ENCODE assay signal across 8 mouse cellular contexts in the genomic region with DNA sequence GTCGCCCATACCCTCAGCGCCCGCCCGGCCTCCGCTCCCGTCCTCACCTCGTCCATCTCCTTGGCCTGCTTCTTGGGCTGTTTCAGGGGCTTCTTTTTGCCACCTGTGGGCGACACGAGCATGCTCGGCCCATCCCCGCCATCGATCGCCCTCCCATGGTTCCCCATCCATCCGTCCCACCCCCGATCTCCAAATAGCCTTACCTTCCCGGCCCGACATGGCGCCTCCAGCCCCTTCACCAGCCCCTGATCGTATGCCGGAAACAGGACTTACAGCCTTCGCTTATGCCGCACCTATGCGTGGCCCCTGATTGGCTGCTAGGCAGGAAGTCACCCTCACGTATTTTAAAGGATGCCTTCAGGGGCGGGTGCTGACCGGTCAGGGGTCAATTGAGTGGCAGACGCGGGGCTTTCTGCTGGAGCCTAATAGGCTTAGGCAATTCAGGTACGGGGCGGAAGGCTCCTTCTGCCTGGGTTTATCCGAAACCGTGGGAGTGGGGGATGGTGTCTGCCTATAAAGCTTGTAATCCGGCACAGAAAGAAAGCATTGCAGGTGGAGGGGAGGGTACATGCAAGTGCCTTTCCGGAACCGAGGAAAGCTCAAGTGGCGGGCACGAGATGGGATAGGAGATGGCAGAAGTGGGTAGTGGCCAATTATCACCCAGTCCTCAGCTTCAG. TPM values are rescaled to one million over a fixed set of nuclear protein-coding genes. Genes with fewer than 3 reads are reported as not detected.
DNase-seq lines count a peak whose midpoint lies in the region; ATAC-seq lines count a peak whose summit lies in the region.

A gene (plus strand): TSS at position 370 of the 677 bp plus-strand sequence.
A gene (minus strand): TSS at position 464 of the 677 bp plus-strand sequence.

- peak within 1 kb of the TSS; percentile 63 for H3K4me3 ChIP-seq in hindbrain, embryonic 16.5 days (ENCODE audit: low read length)

- H3K36me3 ChIP-seq in hindbrain, embryonic 16.5 days (ENCODE audit: control insufficient read depth, insufficient read depth, low read length) = 0 out of 2 replicates have a peak, but pooled peaks cover 3% of the 10 kb centered on the region

- DNase-seq in WW6 (ENCODE audit: low read depth, low spot score) = peak; percentile 79
- DNase-seq in cerebellum, postnatal 25 days = peak; percentile 86 to 89
- peak; percentile 82 for DNase-seq in gastrocnemius, adult 18-20 months (ENCODE audit: low spot score)
- DNase-seq in left cerebral cortex, adult 18-20 months (ENCODE audit: low spot score in 2 of 2) = peak; percentile 88 to 90
- peak; percentile 87 to 92 for DNase-seq in lung, postnatal 4 days
- DNase-seq in retina, postnatal 1 day = peak; percentile 95
- DNase-seq in thymus, postnatal 4 days = peak; percentile 81

- peak; percentile 98 for ATAC-seq in hindbrain, embryonic 16.5 days

- peak within 1 kb of the TSS; percentile 73 for H3K27ac ChIP-seq in hindbrain, embryonic 16.5 days (ENCODE audit: low read depth, low read length)

- no peaks in the 10 kb centered on the region for H3K9me3 ChIP-seq in hindbrain, embryonic 16.5 days (ENCODE audit: control insufficient read depth, low read length)

- H3K4me1 ChIP-seq in hindbrain, embryonic 16.5 days (ENCODE audit: control insufficient read depth, insufficient read depth, low read depth, low read length) = peaks cover 18% of the 10 kb centered on the region

- peak within 1 kb of the TSS; percentile 73 for H3K4me2 ChIP-seq in hindbrain, embryonic 16.5 days (ENCODE audit: low read length)

- WGBS in hindbrain, embryonic 16.5 days = under 1% methylated on average over 37 of the region's 37 CpGs

- H3K27me3 ChIP-seq in hindbrain, embryonic 16.5 days (replicated peaks; ENCODE audit: control insufficient read depth, insufficient read depth, low read length) = no peaks in the 10 kb centered on the region

- peak within 1 kb of the TSS; percentile 79 for H3K9ac ChIP-seq in hindbrain, embryonic 16.5 days (ENCODE audit: low read depth, low read length)

RNA-seq across cellular contexts. Expression of the first gene that starts in this region (rescaled TPM):
- total RNA-seq in gastrocnemius, adult 18-20 months (2021) = 1 to 10 TPM; 7.9 to 8.1 TPM
- 12.5 and 13.1 TPM in 2 replicates for polyA plus RNA-seq in hindbrain, embryonic 16.5 days (2015; fragmentation: Nextera tagmentation; extraction: Ambion mirVana)
- 1 to 10 TPM; 8.1 to 8.7 TPM for total RNA-seq in left cerebral cortex, adult 18-20 months (2021)

RNA-seq across cellular contexts. Expression of the second gene that starts in this region (rescaled TPM):
- total RNA-seq in gastrocnemius, adult 18-20 months (2021) = 100 to 1,000 TPM; 325 to 344 TPM
- polyA plus RNA-seq in hindbrain, embryonic 16.5 days (2015; fragmentation: Nextera tagmentation; extraction: Ambion mirVana) = 586 and 663 TPM in 2 replicates
- 100 to 1,000 TPM; 308 to 319 TPM for total RNA-seq in left cerebral cortex, adult 18-20 months (2021)

Comparison
In these comparisons a context has a peak if more than half of its experiments do, and no peak if none do; other contexts are left out.
1. Peak in every context shown above with its lines: DNase-seq, ATAC-seq, H3K4me3 ChIP-seq and H3K27ac ChIP-seq.